Mouse (Mus musculus) right cerebral cortex, postnatal 10 days (tissue): ENCODE results near the gene Neurog3.

ENCODE experiments used
- DNase-seq, 2 experiments: peaks; one replicate each; pipeline ENCODE4 v3.0.0; 2021; ENCODE audit warnings: low spot score in 2 of 2

Neurog3 gene

DNA sequence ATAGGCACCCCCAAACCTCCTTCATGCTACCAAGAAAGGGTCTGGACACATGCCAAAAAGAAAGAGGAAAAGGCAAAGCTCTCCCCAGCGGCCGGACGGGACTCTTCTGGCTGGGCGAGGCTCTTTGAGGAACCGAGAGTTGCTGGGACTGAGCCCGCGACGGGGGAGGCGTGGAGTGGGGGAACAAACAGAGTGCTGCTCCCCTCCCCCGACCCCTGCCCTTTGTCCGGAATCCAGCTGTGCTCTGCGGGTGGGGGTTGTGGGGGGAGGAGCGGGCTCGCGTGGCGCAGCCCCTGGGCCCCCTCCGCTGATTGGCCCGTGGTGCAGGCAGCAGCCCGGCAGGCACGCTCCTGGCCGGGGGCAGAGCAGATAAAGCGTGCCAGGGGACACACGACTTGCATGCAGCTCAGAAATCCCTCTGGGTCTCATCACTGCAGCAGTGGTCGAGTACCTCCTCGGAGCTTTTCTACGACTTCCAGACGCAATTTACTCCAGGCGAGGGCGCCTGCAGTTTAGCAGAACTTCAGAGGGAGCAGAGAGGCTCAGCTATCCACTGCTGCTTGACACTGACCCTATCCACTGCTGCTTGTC lies at the start of gene Neurog3:
Gene Neurog3, plus strand, starts transcription at position 400 of the 591 bp plus-strand sequence.
- peak in 1 of 2 experiments; percentile 38 for DNase-seq

DNA sequence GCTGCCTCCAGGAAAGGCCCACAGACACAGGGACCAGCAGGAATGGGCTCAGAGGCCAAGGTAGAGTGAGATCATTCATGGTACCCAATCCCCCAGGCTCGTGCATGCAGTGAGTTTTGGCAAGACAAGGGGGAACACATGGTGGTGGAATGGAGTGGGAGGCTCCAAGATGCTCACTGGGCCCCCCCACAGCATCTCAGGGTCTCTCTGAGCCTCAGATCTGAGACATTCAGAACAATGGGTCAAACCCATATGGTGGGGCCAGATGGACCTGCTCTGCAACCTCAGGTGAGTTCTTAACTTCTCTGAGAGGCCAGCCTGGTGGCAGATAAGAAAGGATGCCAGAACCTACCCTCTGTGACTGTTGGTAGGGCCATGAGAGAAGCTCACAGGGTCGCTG lies 46.8 kb upstream of the Neurog3 start:
- DNase-seq, result no peak

DNA sequence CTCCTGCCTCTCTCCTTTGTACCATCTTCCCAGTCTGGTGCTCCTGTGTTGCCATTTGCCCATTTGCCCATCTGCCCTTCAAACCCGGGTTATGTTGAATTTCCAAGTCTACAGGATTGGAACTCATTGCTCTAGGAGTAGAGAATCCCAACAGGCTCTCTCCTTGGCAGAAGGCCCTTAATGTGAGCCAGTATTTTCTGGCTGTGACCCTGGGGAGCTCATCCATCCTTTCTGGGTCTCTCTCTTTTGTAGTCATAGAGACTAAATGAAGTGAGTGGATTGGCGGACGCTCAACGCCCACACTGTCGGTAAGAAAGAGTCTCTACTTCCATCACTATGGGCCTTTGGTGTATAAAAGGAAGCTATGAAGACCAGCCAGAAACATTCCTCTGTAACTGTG lies 46.1 kb upstream of the Neurog3 start:
- no peak for DNase-seq

DNA sequence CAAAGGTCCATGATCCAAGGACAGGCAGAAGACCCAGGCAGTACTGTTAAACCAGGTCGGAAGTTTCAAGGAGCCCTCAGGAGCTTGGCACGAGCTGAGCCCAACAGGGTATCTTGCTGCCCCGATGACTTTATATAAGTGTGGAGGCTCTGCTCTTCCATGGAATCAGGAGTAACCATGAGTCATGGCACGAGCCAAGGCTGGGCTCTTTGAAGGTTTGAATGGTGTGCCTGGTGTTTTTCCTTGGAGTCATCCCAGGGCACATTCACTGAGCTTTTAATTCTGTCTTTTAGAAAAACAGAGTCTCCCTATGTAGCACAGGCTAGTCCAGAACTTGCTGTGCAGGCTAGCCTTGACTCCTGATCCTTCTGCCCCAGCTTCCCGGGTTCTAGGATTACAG lies 44.5 kb upstream of the Neurog3 start:
- DNase-seq, result no peak

DNA sequence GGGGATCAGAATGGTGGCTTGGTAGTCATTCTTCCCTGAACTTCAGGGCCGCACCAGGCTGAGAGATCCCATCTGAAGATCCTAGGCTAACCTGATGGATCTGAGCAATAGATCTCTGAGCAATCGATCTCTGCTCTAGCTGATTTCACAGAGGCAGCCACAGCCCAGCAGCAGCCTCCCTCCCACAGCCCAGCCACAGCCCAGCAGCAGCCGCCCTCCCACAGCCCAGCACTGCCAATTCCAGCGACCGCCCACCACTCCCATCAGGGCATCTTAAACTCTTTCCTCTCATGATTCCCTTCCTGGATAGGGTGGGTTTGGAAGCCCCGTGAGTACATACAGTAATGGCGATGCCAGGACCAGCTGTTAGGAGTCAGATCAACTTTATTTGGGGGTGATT lies 43.8 kb upstream of the Neurog3 start:
- DNase-seq, result no peak

DNA sequence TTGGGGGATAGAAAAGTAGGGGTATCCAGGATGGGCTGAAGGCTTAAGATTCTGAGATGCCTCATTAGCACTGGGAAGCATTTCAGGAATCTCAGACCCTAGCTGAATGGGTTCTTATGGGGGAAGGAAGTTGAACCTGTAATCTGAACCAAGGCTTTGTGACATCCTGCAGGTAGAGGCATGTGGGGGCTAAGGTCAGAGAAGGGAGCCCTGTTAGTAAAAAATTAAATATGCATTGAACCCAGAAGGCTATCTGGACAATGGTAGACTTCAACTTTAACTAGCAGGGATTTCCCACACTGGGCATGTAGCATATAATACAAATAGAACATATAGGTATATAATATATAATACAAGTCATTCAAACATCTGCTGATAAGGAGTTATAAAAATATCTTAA lies 43.4 kb upstream of the Neurog3 start:
- no peak for DNase-seq

DNA sequence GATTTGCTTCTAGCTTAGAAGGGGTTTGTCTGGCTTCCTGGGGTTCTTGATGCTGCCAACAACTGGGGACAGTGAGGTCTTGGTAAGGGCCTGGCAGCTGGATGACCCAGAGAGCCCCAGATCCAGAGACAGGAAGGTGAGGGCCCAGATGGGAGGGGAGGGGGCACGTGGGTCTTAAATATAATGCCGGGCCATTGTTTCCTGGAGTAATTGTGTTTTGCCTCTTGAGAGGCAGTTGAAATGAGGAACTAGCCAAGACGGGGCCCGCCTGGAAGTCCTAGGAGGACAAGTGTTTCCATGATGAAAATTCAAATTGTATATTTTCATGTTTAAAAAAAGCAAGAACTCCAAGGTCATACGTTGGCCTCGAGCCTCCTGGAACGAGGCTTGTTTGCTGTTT lies 39.0 kb upstream of the Neurog3 start:
- DNase-seq, result no peak

DNA sequence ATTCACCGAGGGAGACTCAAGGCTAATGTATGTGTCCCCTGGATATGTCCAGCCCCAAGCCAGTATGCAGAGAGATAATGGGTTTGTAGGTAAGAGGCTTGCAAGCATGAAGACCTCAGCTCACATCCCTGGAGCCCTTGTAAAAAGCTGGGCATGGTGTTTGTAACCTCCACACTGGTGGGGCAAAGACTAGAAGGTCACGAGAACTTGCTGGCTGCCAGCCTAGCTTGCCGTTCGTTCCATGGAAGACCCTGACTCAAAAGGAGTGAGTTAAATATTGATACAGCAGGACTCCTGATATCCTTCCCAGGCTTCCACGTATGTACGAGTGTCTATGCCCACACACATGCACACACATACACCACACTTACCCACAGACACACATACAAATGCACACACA lies 38.5 kb upstream of the Neurog3 start:
- no peak for DNase-seq

DNA sequence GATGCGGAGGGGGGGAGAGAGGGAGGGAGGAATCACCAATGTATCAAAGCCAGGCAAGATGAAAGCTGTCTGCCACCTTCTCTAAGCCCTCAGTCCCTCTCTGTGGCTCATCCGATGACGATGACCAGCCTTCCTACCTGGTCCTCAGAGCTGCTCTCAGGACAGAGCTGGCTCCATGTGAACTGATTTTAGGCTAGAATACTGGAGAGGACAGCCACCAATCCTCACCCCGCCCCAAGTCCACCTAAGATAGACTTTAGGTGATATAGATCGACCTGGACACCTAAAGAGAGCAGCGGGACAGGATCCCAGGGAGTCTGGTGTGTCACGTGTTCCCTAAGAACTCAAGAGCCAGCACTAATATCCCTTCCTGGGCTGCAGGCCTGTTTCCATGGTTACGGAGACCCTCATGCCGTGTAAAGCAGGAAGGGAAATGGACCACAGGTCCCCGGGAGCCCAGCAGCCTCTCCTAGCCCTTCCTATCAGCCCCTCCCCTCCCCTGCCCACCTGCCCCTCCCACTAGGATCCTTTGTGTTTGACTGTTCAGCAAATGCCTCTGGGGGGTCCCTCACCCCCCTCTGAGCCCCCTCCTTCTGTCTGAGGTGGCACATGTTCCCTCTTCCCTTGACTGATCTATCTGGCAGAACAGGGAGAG lies 33.0 kb upstream of the Neurog3 start:
- no peak for DNase-seq

DNA sequence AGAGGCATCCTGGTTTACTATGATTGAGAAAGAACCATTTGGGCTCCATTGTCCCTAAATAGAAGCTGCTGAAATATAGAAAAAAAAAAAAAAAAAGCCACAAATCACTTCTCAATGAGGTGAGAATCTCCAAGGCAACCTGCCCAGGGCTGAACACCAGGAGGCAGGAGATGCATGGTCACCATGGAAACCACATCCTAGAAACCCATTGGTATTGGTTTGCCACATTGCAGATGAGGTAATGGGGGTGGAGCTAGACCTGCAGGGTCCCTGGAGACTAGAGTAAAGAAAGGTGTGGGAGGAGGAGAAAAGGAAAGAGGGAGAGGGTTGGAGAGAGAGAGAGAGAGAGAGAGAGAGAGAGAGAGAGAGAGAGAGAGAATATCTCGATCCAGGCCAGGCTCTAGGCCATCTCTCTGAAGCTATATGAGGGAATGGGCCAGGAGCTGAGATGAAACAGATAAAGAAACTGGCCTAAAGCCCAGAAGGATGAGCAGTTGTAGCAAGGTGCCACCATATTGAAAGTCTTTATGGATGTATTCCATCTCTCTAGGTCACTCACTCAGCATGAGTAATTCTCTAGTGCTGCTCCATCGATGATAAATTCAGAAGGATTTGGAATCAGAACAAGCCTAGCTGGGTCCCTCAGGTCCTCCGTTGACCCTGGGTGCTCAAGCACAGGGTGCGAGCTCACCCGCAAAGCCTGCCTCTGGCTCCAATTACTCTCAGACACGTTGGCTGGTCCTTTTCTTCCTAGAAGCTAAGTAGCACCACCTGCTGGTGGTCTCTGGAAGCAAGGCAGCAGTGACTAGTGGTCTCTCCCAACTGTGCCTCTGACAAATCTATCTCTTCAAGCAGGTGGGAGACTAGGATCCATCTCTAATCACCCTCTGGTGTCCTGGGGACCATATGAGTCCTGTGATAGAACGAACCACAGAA lies 31.1 kb upstream of the Neurog3 start:
- DNase-seq, result peak; percentile 92 to 97

DNA sequence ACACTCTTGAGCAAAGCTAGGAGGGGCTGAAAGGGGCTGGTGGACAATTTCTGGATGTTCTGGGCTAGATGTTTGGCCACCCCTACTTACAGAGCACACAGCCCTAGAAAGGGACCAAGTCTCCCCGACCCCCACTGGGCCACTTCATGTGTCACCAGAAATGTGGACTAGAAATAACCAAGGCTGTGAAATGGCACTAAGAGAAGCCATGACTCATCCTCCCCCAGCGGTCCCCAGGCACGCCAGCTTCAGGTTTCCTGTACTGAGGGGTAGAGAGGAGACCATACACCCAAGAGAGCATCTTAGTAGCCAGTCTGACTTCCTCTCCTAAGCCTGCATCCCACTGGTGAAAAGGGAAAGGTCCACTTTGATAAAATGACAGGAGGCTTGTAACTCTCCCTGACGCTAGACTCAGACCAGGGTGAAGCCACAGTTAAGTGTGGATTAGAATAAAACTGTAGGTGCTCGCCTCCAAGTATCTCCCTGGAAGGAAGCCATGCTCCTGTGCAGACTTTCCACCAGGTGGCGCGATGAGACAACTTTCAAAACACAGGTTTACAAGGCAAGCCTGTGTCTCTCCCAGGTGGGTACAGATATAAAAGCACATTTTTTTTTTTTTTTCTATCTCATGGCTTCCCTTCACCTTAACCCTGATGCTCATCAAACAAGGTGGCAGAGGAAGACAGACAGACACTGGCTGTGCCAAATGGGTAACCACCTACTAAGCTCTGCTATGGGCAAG lies 27.9 kb upstream of the Neurog3 start:
- peak; percentile 78 to 88 for DNase-seq

DNA sequence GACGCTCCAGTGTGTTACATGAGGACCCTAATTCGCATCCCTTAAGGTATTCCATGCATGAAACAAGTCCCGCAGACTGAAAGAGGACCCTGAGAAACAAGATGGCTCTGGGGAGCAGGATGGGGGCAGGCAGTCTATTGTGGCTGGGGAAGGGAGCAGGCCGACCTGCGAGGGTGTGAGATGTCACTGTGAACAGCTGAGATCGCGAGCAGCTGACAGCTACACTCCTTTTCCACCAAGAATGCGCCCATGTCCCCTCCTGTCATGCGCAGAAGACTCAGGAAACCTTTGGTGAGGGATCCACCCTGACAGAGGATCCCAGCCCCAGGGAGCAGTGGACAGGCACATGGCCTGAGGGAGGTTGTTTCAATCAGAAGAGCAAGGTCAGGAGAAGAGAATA lies 25.8 kb upstream of the Neurog3 start:
- DNase-seq, result no peak

DNA sequence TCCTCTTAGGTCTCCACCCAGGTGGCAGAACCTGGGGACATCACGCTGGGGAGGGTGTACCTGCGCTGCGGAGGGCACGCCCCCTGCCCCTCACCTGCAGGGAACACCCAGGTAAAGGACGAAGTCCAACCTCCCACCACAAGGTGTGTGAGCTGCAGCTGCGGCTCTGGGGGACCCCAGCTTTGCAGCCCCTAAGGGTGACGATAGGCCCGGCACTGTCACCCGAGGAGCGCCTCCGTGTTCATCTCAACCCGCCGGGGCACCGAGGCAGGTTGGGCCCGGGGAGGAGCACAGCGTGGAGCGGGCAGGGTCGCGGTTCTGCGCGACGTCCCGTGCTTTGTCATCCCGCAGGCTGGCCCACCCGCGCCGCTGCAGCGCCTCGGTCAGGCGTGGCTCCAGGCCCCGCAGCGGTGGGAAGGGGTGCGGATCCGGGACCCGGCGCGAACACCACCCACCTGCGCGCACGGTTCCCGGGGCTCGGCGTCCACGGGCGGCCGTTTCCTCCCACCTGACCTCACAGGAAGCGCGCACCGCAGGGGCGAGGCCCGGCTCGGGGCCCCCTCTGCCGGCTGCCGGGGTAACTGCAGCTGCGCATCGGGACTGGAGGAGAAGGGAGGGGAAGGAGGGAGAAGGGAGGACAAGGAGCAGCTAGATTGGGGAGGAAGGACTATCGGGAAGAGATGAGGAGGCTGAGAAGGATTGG lies 22.2 kb upstream of the Neurog3 start:
- peak; percentile 86 to 93 for DNase-seq

DNA sequence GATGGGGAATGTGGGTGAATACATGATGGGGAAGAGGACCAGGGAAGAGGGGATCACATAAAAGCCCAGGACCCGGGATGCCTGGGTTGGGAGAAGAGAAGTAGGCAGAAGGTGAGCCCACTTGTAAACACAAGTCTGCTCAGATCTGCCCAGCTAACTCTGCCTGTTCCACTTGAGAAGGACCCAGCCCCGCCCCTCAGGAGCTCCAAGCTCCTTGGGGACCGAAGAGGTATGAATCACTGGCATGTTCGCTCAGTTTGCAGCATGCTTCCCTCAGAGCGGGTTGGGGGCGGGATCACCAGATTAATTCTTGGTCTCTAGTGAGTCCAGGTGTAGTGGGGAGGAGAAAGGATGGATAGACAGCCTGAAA lies 21.7 kb upstream of the Neurog3 start:
- no peak for DNase-seq

DNA sequence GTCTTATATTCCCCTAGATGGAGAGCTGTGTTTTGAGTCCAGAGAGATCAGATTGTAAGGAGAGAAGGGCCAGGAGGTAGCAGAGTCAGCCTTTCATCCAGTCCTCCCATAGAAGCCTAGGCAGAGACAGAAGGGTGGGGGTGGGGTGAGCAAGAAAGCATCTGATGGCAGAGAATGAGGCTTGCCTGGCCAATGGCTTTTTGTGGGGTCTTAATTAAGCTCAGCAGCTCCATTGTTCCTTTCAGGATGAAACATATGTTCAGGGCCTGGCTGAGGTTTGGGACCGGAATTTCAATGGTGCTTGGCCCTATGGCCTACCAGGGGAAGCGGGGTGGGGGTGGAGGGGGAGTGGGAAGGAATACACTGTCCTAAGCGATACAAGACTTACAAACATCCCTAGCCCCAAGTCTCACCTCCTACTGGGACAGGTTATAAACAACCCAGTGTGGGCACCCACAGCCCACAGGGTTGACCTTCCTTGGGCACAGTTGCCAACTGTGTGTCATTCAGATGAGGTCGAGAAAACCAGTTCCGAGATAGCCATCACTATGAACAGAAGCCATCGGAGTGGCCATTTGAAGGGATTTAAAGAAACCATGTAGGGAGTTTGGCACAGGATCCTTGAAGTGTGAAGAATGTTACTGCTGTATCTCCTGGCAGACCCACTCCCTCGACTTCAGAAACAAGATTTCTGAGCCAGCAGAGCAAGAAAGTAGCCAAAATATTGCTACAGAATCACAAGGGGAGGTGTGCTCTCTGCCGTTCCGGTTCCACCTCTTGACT lies 18.8 kb upstream of the Neurog3 start:
- DNase-seq, result no peak

DNA sequence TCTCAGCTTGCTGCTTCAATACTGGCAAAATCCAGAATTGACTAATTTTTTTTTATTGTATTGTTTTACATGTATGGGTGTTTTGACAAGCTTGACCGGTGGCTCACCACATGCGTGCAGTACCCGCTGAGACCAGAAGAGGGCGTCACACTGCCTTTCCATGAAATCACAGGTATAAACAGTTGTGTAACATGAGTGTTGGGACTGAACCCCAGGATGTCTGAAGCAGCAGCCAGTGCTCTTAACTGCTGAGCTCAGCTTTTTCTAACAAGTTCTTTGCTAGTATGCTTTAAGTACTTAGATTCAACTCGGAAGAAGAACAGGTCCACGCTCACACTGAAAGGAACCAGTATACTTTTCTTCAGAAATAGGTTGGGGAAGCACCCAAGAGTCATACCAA lies 5.8 kb upstream of the Neurog3 start:
- no peak for DNase-seq

DNA sequence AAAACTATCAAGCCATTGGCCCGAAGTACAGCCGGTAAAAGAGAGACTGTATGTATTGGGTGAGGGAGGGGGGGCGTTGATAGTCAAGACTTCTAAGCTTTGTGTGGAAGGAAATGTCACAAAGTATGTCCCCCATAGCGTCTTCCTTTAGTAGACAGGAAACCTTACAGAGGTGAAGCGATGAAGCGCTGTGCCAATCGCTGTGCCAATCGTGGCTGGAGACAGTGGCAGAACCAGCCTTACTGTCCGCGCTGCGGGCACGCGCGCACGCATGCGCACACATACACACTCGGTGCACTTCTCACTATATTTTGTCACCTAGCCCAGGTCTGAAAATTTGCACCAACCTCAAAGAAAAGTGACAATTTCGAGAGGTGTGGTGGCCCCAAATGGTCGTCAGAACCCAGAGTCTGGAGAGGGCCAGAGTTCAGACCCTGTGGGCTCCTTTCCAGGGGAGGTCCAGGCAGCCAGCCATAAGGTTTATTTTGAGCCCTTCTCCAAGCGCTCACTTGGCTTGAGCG lies 5.1 kb upstream of the Neurog3 start:
- DNase-seq, result no peak

DNA sequence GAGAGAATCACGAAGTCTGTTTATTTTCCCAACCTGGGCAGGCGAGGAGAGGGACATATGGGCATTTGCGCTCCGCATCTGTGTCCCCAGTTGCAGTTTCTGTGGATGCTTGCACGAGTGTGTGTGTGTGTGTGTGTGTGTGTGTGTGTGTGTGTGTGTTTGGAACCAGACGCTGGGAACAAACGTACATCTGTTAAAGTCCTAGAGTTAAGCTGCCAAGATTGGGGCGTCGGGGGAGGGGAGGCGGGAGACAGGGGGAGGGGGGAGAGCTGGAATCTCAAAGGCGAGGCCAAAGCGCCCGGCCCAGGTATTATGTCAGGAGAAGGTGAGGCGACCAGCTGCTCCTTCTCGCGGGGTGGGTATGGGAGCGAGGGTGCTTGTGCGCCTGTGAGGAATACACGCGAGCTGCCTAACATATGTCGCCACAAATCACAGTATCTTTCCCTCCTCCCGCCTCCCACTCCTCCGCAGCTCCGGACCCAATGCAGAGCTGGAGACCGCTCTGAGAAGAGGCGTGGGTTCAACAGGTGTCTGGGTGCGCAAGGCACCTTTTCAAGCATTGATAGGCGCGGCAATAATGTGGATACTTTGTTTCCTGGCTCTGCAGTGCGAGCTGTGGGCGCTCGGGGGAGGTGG lies 4.5 kb upstream of the Neurog3 start:
- peak; percentile 63 to 74 for DNase-seq

DNA sequence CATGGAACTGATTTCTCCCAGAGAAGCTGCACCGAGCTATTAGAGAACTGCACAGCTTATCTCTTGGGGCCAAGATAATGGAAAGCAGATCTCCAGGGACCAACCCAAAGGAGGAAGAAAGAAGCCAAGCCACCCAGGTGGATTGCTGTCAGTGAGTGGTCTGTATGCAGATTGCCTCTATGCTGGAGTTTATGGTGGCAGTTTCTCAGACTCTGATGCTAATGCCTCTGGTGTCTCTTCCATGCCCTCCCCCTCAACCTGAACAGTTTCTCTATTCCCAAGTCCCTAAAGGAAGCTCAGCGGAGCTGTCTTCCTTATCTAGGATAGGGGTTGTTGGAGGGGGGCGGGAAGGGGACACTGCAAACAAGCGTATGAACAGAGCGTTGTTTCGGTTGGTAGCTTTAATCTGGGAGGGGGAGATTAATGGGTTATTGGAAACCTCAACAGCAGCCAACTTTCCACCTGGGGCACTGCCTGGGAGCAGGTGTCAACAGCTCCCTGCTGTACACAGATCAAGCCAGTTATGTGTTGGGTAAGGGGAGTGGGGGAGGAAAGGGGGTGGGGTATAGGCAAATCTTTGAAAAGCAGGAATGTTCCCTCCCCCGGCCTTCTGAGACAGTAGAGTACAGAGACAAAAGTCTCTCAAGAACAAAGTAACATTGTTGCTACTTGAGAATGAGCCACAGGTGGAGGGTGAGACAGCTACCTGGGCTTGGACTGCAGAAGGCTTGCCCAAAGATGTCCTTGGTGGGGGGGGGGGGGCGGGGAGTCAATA lies 3.0 kb downstream of the Neurog3 start:
- DNase-seq, result no peak
